Mouse (Mus musculus) stomach, embryonic 14.5 days (tissue): Measurements from ENCODE around the gene C1qtnf9. TPM values are rescaled to one million over a fixed set of nuclear protein-coding genes. Genes with fewer than 3 reads are reported as not detected.

ENCODE experiments used
- ATAC-seq: fragments of 200-750 bp; cut with Nextera tagmentation; 2 replicates; pipeline ENCODE4 v1.8.0; 2017; ENCODE audit warnings: low read depth, moderate TSS enrichment; ENCODE audit not compliant: insufficient number of reproducible peaks, insufficient read depth, low FRiP score
- H3K27ac ChIP-seq: fragments of 300-500 bp; sonication (generic); 2 replicates; pipeline ENCODE4 v1.5.1; 2014; ENCODE audit warnings: mild to moderate bottlenecking, low read length, moderate library complexity, mixed read lengths
- H3K27me3 ChIP-seq: fragments of 300-500 bp; sonication (generic); 2 replicates; pipeline ENCODE4 v1.6.1; 2014; ENCODE audit warnings: low read length, control low read depth, mixed read lengths; ENCODE audit not compliant: control insufficient read depth, insufficient read depth
- H3K36me3 ChIP-seq: fragments of 300-500 bp; sonication (generic); 2 replicates; pipeline ENCODE4 v1.6.1; 2014; ENCODE audit warnings: mild to moderate bottlenecking, control low read depth, low read length, moderate library complexity, mixed read lengths; ENCODE audit not compliant: control insufficient read depth, insufficient read depth
- H3K4me1 ChIP-seq: fragments of 300-500 bp; sonication (generic); 2 replicates; pipeline ENCODE4 v1.6.1; 2014; ENCODE audit warnings: low read length, control low read depth, mixed read lengths; ENCODE audit not compliant: control insufficient read depth, insufficient read depth
- H3K4me2 ChIP-seq: fragments of 300-500 bp; sonication (generic); replicated peaks from 2 replicates; pipeline ENCODE4 v1.6.1; 2014; ENCODE audit warnings: low read depth, low read length, control low read depth
- H3K4me3 ChIP-seq: fragments of 300-500 bp; sonication (generic); 2 replicates; pipeline ENCODE4 v1.5.1; 2014; ENCODE audit warnings: low read depth, low read length, control low read depth
- H3K9ac ChIP-seq: fragments of 300-500 bp; sonication (generic); replicated peaks from 2 replicates; pipeline ENCODE4 v1.6.1; 2014; ENCODE audit warnings: low read depth, mild to moderate bottlenecking, control low read depth, low read length, moderate library complexity, mixed read lengths
- H3K9me3 ChIP-seq: fragments of 300-500 bp; sonication (generic); 2 replicates; pipeline ENCODE4 v1.6.1; 2016; ENCODE audit warnings: low read depth, low read length, control low read depth; ENCODE audit not compliant: control insufficient read depth
- WGBS: fragments of 180-500 bp; shearing (Covaris S2); extraction: QIAGEN DNeasy Blood & Tissue Kit; methylation state at CpG from one replicate; pipeline ENCODE4 v1.1.7; 2014; 5-methylcytosine and 5-hydroxymethylcytosine counted together
- polyA plus RNA-seq: library from polyadenylated mRNA; unstranded; fragments of >200 nt; fragmentation: Nextera tagmentation; extraction: Ambion mirVana; gene quantifications from 2 replicates; pipeline ENCODE4 v1.2.1, GENCODE M21; 2014

Gene C1qtnf9
- 0.33 and 0.73 TPM in 2 replicates for polyA plus RNA-seq

GRCm38 (mm10) chr14:60767884-60768283 lies at the start of gene C1qtnf9:
Gene C1qtnf9 (plus strand): TSS chr14:60768134.
- no peak within 1 kb of the TSS for H3K4me3 ChIP-seq
- H3K9me3 ChIP-seq, result no peaks in the 10 kb centered on the region
- ATAC-seq, result no peak
- no peaks in the 10 kb centered on the region for H3K4me1 ChIP-seq
- H3K9ac ChIP-seq, result no peak within 1 kb of the TSS
- no peak within 1 kb of the TSS for H3K27ac ChIP-seq
- no peaks in the 10 kb centered on the region for H3K36me3 ChIP-seq
- no peak within 1 kb of the TSS for H3K4me2 ChIP-seq
- H3K27me3 ChIP-seq, result no peaks in the 10 kb centered on the region
- 68% methylated on average over 4 of the region's 4 CpGs for WGBS

- H3K9me3 ChIP-seq, result no peaks in the 10 kb centered on the region
- no peak overlapping the region for H3K27ac ChIP-seq
- H3K27me3 ChIP-seq, result no peaks in the 10 kb centered on the region
- peaks cover 4% of the 10 kb centered on the region; the same call in 1 of the 2 replicates for H3K4me1 ChIP-seq
- H3K36me3 ChIP-seq, result no peaks in the 10 kb centered on the region
- WGBS, result 34% methylated on average over 8 of the region's 8 CpGs
- H3K4me2 ChIP-seq, result no peak overlapping the region
- no peak overlapping the region for H3K9ac ChIP-seq
- no peak overlapping the region for H3K4me3 ChIP-seq
- ATAC-seq, result no peak
Measured at GRCm38 (mm10) chr14:60721304-60721703, 46.6 kb upstream of the C1qtnf9 start.

GRCm38 (mm10) chr14:60721938-60722337 lies 46.0 kb upstream of the C1qtnf9 start:
- Histone ChIP-seq H3K4me1 (peaks cover 4% of the 10 kb centered on the region; the same call in 1 of the 2 replicates), H3K27ac (no peak overlapping the region), H3K9ac (no peak overlapping the region), H3K4me3 (no peak overlapping the region), H3K27me3 (no peaks in the 10 kb centered on the region), H3K36me3 (no peaks in the 10 kb centered on the region), H3K4me2 (no peak overlapping the region), H3K9me3 (no peaks in the 10 kb centered on the region)
- WGBS, result 60% methylated on average over 3 of the region's 3 CpGs
- ATAC-seq, result no peak

- ATAC-seq, result peak; percentile 46; the same call in 1 of the 2 replicates
- 61% methylated on average over 6 of the region's 6 CpGs for WGBS
- Histone ChIP-seq H3K27me3 (no peaks in the 10 kb centered on the region), H3K4me1 (peaks cover 4% of the 10 kb centered on the region; the same call in 1 of the 2 replicates), H3K4me3 (no peak overlapping the region), H3K9ac (no peak overlapping the region), H3K4me2 (no peak overlapping the region), H3K27ac (no peak overlapping the region), H3K36me3 (no peaks in the 10 kb centered on the region), H3K9me3 (no peaks in the 10 kb centered on the region)
Measured at GRCm38 (mm10) chr14:60726091-60726490, 41.8 kb upstream of the C1qtnf9 start.

GRCm38 (mm10) chr14:60727130-60727529 lies 40.8 kb upstream of the C1qtnf9 start:
- Histone ChIP-seq H3K4me2 (no peak overlapping the region), H3K9ac (no peak overlapping the region), H3K4me3 (no peak overlapping the region), H3K27ac (no peak overlapping the region), H3K27me3 (no peaks in the 10 kb centered on the region), H3K36me3 (no peaks in the 10 kb centered on the region), H3K4me1 (no peaks in the 10 kb centered on the region), H3K9me3 (no peaks in the 10 kb centered on the region)
- 63% methylated on average over 4 of the region's 4 CpGs for WGBS
- no peak for ATAC-seq

GRCm38 (mm10) chr14:60732081-60732480 lies 35.9 kb upstream of the C1qtnf9 start:
- Histone ChIP-seq H3K9me3 (no peaks in the 10 kb centered on the region), H3K27ac (no peak overlapping the region), H3K36me3 (no peaks in the 10 kb centered on the region), H3K27me3 (no peaks in the 10 kb centered on the region), H3K4me2 (no peak overlapping the region), H3K4me3 (no peak overlapping the region), H3K9ac (no peak overlapping the region), H3K4me1 (peaks cover 19% of the 10 kb centered on the region)
- 42% methylated on average over 6 of the region's 6 CpGs for WGBS
- ATAC-seq, result no peak

GRCm38 (mm10) chr14:60732787-60733186 lies 35.1 kb upstream of the C1qtnf9 start:
- no peak for ATAC-seq
- Histone ChIP-seq H3K4me1 (peaks cover 21% of the 10 kb centered on the region), H3K9me3 (no peaks in the 10 kb centered on the region), H3K27ac (peak overlapping the region; percentile 18; the same call in 1 of the 2 replicates), H3K27me3 (no peaks in the 10 kb centered on the region), H3K36me3 (no peaks in the 10 kb centered on the region), H3K4me2 (peak overlapping the region; percentile 7), H3K9ac (no peak overlapping the region), H3K4me3 (no peak overlapping the region; the same call in 1 of the 2 replicates)
- WGBS, result 7% methylated on average over 16 of the region's 16 CpGs

GRCm38 (mm10) chr14:60733706-60734105 lies 34.2 kb upstream of the C1qtnf9 start:
- 48% methylated on average over 4 of the region's 4 CpGs for WGBS
- no peaks in the 10 kb centered on the region for H3K27me3 ChIP-seq
- no peak overlapping the region for H3K9ac ChIP-seq
- H3K36me3 ChIP-seq, result no peaks in the 10 kb centered on the region
- H3K4me1 ChIP-seq, result peaks cover 28% of the 10 kb centered on the region
- ATAC-seq, result no peak
- no peak overlapping the region; the same call in 1 of the 2 replicates for H3K4me3 ChIP-seq
- peak overlapping the region; percentile 15; the same call in 1 of the 2 replicates for H3K4me2 ChIP-seq
- H3K9me3 ChIP-seq, result no peaks in the 10 kb centered on the region
- H3K27ac ChIP-seq, result peak overlapping the region; percentile 52; the same call in 1 of the 2 replicates

GRCm38 (mm10) chr14:60735206-60735605 lies 32.7 kb upstream of the C1qtnf9 start:
- Histone ChIP-seq H3K27me3 (no peaks in the 10 kb centered on the region), H3K27ac (no peak overlapping the region), H3K36me3 (no peaks in the 10 kb centered on the region), H3K4me1 (peaks cover 32% of the 10 kb centered on the region), H3K4me2 (0 out of 2 replicates have a peak overlapping the region, but pooled peaks have one; percentile 3), H3K4me3 (no peak overlapping the region), H3K9ac (no peak overlapping the region), H3K9me3 (no peaks in the 10 kb centered on the region)
- ATAC-seq, result no peak
- 59% methylated on average over 5 of the region's 5 CpGs for WGBS
